Mouse (Mus musculus) 3134 (cell line): ENCODE data around the gene Rnf115.
A peak's percentile ranks its signal among the peaks of the same experiment; 100 is the strongest.
"Not testable (repeated sequence)": the region's sequence is repeated elsewhere in the genome, so short reads cannot be mapped to it uniquely, and the experiment has no call there.

ENCODE experiments used
- DNase-seq: peaks from one replicate; pipeline ENCODE4 v3.0.0-alpha.2; 2011; ENCODE audit warnings: low spot score; ENCODE audit not compliant: insufficient read length; ENCODE audit errors: extremely low read depth

The Rnf115 gene

DNA sequence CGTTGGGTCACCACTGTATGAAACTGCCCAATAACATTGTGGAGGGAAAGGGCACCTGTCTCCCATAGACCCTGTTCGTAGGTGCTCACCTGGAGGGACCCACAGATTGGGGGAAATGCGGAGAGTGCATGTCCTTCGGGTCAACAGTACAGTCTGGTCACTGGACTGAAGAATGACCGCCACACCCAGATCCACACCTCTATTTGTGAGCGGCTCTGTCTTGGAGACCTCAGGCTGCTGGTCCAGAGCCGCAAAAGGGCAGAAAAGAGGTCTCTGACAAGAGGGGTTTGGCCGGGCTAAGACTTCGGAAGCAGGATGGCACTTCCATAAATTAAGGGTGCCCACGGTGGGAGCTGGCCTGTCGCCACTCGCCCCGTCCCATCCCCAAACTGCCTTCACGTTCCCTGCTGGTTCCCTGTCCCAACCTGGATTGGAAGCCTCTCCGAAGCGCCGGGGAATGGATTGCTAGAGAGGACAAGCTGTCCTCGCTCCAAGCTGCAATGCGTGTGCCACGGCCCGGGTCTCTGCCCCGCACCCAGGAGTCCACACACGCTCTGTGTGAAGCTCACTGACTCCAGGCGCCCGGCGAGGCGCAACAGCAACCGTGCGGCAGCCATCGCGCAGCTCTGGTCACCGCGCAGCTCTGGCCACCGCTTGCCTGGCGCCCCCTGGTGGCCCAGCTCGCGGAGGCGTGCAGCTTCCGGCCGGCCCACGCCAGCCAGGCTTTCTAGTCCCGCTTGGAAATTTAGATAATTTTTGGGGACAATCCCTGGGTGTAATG lies 19.4 kb upstream of the Rnf115 start, which contains the start of gene Nudt17:
Nudt17 (minus strand) TSS at position 660 of the 781 bp plus-strand sequence.
- peak; percentile 84 for DNase-seq

DNA sequence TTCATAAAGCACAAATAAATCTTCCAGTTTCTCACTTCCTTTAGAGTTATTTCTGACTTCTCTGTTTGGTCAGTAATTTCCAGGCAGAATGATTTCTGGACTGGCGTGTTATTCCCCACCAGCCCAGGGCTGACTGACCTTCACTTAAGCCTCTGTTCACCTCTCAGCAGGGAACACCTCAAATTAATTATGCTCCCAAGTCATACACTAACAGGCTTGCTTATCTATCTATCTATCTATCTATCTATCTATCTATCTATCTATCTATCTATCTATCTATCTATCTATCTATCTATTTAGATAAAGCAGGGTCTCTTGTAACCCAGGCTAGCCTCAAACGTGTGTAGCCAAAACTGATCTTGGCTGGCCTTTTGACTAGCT lies 18.8 kb upstream of the Rnf115 start:
- no peak for DNase-seq

DNA sequence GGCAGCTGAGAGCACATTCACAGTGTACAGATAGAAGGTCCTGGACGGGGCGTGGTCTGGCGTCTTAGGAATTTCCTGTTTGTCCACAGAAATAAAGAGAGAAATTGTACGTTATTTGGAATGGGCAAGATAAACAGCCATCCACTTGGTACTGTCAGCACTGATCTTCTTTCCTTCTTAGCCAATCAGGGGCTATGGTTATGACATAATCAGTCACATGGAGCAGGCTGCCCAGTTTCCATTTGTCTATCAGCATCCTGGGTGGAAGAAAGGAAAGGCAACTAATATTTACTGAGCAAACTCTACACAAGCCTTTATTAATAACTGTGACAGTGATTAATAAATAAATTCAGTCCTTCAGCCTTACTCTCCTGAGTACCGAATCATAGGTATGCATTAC lies 13.2 kb upstream of the Rnf115 start:
- DNase-seq: no peak

DNA sequence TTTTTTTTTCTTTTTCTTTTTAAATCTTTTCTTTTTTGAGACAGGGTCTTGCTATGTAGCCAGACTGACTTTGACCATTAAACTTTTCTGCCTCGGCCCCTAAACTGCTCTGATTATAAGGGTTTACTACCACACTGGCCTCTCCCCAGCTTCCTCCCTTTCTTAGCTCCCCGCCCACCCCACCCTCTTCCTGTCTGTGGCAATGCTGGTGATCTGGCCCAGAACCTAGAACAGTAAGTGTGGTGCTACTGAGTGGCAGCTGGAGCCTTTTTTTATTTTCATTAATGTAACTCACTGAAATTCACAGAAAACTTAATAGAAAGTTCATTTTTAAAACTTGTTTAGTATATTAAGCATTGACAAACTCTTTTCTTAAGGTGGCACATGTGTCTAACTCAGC lies 11.6 kb upstream of the Rnf115 start:
- no peak for DNase-seq

DNA sequence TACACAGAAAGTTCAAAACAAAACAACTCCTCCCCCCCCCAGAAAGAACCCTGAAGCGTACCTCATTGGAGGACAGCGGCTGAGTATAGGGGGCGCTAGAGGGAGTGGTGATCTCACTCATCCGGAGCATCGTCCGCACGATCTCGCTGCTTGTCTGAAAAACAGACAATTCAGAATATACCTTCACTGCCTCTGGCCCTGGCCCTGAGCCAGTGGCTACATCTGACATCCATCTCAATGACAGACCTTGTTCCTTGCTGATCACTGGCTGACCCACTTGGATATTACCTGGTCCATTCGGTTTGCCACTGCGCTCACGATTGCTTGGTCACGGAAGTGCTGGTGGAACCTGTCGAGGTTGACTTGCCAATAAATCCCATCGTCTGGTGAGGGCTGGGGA lies 8.3 kb upstream of the Rnf115 start:
- no peak for DNase-seq

DNA sequence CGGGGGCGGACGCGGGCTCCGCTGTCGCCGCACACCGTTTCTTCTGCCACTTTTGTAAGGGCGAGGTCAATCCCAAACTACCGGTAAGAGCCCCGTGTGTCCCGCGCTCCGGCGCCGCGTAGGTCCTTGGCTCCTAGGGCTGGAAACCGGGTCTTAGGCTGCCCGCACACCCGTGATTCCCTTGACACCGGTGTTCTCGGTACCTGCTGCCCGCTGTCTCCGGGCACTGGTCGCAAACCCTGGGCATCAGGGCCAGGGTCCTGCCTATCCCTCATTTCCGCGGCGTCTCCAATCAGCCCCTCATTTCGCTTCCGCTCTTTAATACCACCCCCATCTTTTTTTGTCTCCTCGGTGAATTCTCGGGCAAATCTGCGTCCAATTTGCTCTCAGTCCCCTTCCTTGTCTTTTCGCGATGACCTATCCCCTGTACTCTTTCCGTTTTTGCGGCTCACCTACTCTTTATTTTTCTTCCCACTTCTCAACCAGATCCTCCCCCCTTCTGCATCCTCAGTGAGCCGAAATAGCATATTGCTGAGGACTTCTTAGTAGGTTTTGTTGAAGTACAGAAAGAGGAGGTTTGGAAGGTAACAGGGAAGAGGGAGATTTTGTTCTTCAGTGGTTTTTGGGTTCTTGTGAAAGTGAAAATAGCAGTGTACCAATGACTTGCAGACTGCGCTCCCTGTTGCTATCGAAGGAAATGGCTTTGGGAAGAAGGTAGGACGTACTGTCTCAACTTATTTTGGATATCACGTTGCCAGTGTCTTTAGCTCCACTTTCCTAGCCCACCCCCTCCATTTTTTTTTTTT lies 567 bp downstream of the Rnf115 start:
- no peak for DNase-seq

DNA sequence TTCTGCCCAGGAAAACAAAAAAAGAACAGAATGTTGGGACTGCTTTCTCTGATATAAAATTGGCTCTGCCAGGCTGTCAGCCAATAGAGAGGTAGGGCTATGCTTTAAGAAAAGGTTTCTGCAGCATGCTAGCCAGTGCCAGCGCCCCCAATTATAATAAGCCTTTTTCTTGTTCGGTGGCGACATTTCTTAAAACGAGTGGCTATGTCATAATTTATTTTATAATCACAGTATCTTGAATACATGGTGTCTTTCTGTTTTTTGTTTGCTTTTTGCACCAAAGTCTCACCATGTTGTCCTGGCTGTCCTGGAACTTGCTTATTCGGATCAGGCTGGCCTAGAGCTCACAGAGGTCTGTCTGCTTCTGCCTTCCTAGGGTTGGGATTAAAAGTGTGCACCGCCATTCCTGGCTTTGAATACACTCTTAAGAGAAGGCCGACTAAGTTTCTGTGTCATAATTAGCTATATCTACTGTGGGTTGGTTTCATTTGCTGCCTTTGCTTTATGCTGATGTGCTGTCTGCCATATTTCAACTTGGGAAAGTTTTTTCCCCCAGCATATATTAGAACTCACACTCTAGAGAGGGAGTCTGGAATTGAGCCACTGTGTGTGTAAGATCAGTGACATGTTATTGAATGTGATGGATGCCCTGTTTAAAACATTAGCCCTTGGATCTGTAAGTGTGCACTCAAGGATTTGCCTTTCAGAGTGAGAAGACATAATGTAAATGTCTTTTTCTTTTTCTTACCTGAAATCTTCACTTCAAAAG lies 1.4 kb downstream of the Rnf115 start:
- DNase-seq: no peak

DNA sequence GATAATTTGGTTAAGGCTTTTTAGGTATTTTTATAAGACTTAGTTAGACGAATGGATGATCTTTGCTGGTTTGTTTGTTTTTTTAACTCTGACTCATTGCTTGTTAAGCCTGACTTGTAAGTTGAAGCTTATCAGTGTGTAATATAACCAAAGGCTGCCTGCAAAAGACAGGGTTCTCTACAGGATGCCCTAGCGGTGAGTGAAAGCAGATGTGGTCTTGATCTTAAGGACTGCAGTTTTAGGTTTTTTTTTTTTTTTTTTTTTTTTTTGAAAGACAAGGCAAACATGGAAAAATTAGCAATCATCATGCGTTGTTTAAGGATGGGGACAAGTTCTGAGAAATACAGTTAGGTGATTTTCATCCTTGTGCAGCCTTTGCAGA lies 1.9 kb downstream of the Rnf115 start:
- peak; percentile 40 for DNase-seq

DNA sequence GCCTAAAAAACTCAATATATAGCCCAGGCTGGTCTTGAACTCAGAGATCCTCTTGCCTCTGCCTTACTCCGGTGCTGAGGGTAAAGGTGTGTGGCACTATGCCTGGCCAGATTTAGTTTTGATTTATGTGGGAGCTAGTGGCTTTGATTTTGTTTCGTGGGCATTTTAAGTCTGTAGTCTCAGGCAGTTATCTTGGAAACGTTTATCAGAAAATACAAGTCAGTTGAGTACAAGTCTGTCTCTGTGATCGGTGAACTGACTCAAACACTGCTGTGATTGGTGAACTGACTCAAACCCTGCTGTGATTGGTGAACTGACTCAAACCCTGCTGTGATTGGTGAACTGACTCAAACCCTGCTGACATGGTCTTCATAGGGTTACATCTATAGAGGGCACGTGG lies 3.3 kb downstream of the Rnf115 start:
- no peak for DNase-seq

DNA sequence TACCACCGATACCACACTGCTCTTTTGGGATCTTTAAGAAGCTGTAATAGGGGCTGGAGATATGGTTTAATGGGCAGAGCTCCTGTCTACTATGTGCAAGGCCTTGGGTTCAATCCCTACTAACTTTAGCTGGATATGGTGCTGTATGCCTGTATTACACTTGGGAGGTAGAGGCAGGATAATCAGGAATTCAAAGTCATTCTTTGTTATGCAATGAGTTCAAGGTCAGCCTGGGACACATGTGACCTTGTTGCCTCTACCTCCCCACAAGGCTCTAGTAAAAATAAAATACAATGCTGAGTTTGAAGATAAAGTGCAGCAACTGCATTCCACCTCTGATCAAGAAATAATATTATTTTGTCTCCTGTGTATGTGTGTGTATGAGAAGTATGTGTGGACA lies 6.5 kb downstream of the Rnf115 start:
- no peak for DNase-seq

DNA sequence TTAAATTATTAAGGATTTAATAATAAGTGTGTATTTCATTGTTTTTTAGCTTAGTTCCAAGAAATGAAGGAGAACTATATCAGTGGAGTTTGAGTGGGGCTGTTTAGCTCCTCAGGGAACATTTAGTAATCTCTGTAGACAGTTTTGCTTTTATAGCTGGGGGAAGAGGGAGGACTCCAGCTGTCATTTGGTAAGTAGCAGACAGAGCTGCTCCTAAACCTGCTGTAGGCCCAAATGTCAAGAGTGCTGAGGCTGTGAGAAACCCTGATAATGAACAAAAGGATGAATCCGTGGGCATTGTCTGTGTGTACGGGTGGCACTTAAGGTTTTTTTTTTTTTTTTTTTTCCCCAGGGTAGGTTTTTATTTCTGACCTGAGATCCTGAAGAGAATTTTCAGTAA lies 7.7 kb downstream of the Rnf115 start:
- DNase-seq: no peak

DNA sequence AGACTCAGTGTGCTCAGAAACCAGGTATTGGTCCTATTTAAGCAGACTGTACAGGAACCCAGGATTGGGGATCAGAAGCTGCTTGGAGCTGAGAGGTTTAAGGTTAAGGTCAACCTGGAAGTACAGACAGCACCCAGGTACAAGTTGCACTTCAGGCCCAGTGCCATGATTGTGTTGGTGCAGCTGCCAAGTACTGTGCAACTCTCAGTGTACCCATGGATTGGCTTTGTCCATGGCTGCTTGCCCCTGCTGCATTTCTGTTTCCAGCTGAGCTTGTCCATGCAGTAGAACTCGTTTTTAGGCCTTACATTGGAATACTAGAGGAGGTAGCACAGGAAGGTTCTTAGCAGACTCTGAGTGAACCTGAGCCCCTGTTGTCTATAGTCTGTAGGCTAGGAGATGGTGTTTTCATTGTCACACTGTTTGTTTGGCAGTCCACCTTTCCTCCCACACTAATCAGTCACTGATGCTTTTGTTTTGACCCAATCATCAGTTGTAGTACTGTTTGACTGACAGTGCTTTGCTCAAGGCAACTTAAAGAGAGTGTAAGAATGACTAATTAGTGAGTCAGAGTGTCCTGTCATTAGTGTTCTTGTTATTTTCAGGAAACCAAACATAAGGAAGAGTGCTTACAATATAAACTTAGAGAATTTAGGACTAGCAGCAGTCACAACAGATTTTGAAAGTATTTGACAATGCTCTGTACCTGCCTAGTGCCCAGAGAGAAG lies 9.7 kb downstream of the Rnf115 start:
- no peak for DNase-seq

DNA sequence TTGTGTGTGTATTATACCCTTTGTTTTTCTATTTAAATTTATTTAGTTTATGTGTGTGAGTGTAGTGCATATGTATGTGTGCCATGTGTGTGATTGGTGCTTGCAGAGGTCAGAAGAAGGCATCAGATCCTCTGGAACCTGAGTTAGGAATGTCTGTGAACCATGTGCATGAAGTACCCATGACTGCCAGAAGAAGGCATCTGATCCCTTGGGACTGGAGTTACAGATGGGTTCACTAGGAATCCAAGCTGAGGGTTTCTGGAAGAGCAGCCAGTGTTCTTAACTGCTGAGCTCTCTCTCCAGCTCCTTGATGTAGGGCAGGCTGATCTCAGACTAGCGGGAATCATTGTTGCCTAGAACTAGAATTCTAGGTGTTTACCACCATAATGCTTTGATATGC lies 10.5 kb downstream of the Rnf115 start:
- no peak for DNase-seq

DNA sequence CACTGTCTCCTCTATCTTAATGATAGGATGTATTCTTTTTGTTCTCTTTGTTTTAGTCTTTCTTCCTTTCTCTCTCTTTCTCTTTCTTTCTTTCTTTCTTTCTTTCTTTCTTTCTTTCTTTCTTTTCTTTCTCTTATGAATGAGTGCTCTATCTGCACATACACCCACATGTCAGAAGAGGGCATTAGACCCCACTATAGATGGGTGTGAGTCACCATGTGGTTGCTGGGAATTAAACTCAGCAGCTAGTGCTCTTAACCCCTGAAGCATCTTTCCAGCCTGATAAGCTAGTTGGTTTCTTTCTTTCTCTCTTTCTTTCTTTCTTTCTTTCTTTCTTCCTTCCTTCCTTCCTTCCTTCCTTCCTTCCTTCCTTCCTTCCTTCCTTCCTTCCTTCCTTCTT lies 12.8 kb downstream of the Rnf115 start:
- DNase-seq: not testable (repeated sequence)

DNA sequence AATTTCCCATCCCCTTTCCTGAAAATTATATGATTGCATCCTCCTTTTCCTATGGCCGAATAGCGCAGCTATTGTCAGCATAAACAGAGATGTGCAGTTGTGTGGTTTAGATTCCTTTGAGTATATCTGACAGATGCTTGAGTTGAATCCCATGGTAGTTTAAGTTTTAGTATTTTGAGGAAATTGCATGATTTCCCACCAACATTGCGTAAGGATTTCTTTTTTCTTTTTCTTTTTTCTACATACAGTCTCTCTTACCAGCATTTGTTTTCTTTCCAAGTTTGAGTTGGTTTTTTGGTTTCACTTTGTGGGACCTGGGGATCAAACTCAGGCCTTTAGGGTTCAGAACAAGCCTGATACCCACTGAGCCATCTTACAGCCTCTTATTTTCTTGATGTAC lies 16.9 kb downstream of the Rnf115 start:
- no peak for DNase-seq

DNA sequence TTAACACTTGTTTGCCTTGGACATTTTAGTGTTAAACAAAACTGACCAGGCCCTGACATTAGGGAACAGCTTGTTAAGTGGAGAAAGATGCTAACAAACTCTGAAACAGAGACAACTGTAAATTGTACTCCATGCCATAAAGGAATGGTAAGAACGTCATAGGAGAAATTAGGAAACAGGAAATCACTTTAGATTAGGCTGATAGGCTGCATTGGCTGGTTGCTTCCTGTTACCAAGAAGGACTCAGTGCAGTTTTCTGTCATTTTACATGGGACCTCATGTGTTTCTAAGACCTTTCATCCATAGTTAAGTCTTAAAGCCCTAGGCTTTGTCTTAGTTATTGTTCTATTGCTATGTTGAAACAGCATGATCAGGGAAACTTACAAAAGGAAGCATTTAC lies 19.4 kb downstream of the Rnf115 start:
- no peak for DNase-seq

DNA sequence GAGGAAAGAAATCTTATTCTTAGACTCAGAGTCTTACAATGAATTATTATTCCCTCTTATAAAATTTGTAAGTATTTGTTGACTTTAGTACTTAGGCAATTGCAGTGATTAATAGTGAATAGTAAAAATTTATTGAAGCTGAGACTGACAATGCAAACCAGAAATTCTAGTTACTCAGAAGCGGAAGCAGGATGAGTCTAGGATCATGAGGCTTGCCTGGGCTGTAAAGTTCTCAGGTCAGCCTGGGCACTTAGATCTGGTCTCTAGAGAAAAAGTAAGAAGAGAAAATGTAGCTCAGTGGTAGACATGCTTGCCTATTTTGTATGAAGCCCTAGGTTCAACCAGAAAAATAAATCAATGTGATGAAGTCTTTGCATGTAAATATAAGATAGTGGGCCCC lies 28.5 kb downstream of the Rnf115 start:
- DNase-seq: no peak

DNA sequence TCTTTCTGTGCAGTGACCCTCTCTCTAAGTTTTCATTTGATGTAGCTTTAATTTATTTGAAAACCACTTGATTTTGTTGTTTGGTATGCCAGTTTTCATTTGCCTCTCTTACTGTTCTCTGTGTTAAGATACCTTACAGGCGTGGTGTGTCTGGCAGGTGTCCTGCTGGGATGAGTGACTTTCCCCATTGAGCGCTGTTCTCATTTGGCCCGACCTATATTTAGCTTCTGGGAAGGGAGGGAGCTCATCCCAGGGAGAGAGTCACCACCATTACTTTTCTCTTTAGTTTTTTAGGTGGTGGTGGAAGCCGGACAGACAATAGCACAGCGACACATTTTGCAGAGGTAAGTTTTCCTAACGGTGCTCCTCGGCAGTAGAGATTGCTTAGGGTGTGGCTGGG lies 30.2 kb downstream of the Rnf115 start:
- DNase-seq: no peak

DNA sequence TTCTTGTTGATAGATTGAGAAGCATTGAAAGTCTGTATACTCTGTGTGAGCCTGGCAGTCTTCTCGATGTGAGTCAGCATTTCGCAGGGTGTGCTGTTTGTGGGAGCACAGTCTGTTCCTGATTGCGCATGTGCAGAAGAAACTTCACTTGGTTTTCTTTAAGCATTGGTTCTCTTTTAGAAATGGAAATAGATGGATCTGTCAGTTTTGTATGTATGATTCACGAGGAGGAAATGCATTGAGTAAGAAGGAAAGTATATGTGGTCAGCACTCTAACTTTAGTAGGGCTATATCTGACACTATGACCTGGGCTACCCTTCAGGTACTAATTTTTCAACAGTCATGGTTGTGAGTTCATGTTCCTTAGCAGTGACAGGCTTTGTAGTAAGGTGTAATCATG lies 32.2 kb downstream of the Rnf115 start:
- DNase-seq: no peak

DNA sequence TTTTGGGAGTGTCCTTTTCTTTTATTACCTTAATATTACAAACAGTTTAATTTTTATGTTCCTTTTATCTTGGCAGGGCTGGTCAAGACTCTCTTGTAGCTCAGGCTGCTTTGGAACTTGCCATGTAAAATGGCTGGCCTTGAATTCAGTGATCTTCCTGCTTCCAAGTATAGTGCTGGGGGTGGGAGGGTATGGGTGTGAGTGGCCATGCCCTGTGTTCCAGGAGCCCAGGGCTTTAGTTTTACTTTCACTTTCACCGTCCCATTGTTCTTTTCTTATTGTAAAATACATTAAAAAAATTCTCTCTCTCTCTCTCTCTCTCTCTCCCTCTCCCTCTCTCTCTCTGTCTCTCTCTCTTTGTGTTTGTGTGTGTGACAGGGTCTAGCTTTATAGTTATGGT lies 37.1 kb downstream of the Rnf115 start:
- peak; percentile 27 for DNase-seq

DNA sequence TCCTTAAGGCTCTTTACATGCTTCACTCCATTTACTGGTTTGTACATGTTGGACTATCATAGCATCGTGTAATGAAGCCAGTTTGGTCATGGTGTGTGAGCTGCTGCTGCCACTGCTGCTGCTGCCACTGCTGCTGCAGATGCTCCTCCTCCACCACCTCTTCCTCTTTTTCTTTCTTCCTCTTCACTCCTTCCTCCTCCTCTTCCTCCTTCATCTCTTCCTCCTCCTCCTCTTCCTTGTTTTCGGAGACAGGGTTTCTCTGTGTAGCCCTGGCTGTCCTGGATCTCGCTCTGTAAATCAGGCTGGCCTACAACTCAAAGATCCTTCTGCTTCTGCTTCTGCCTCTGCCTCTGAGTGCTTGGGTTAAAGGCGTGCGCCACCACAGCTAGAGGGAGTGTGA lies 42.5 kb downstream of the Rnf115 start:
- DNase-seq: no peak
